Mouse (Mus musculus): ENCODE data around the gene Lrfn4. TPM values are rescaled to one million over a fixed set of nuclear protein-coding genes. Genes with fewer than 3 reads are reported as not detected.

The Lrfn4 gene
- polyA plus RNA-seq, 1 experiment from 2014 or later = 14.1 TPM

GRCm38 (mm10) chr19:4603801-4604723 lies 11.4 kb downstream of the Lrfn4 start:
- DNase-seq = peak; percentile 54
- Histone ChIP-seq H3K4me2 (ENCODE audit: low read length) (no peak overlapping the region), H3K9ac (replicated peaks; ENCODE audit: low read length) (no peak overlapping the region), H3K36me3 (ENCODE audit: control insufficient read depth, insufficient read depth, low read length) (no peaks in the 10 kb centered on the region), H3K4me1 (ENCODE audit: control insufficient read depth, insufficient read depth, low read length) (no peaks in the 10 kb centered on the region), H3K27me3 (ENCODE audit: control insufficient read depth, insufficient read depth, low read length) (no peaks in the 10 kb centered on the region), H3K27ac (replicated peaks; ENCODE audit: low read depth, low read length) (no peak overlapping the region), H3K9me3 (ENCODE audit: control insufficient read depth, low read length) (no peaks in the 10 kb centered on the region), H3K4me3 (replicated peaks; ENCODE audit: low read depth, low read length) (no peak overlapping the region)
- WGBS = 41% methylated on average over 24 of the region's 24 CpGs
- no peak for ATAC-seq (ENCODE audit: low FRiP score, low TSS enrichment)

- H3K27ac ChIP-seq (replicated peaks; ENCODE audit: low read depth, low read length) = no peak overlapping the region
- no peak overlapping the region for H3K4me2 ChIP-seq (ENCODE audit: low read length)
- no peaks in the 10 kb centered on the region for H3K9me3 ChIP-seq (ENCODE audit: control insufficient read depth, low read length)
- no peaks in the 10 kb centered on the region for H3K27me3 ChIP-seq (ENCODE audit: control insufficient read depth, insufficient read depth, low read length)
- H3K36me3 ChIP-seq (ENCODE audit: control insufficient read depth, insufficient read depth, low read length) = no peaks in the 10 kb centered on the region
- no peak overlapping the region for H3K4me3 ChIP-seq (replicated peaks; ENCODE audit: low read depth, low read length)
- H3K4me1 ChIP-seq (ENCODE audit: control insufficient read depth, insufficient read depth, low read length) = no peaks in the 10 kb centered on the region
- DNase-seq (no peak), ATAC-seq (ENCODE audit: low FRiP score, low TSS enrichment) (no peak)
- 88% methylated on average over 20 of the region's 20 CpGs for WGBS
- H3K9ac ChIP-seq (replicated peaks; ENCODE audit: low read length) = no peak overlapping the region
These were observed 13.0 kb downstream of the Lrfn4 start for GRCm38 (mm10) chr19:4602459-4602858.

GRCm38 (mm10) chr19:4596071-4596470 lies 19.4 kb downstream of the Lrfn4 start:
- no peak overlapping the region for H3K9ac ChIP-seq (replicated peaks; ENCODE audit: low read length)
- 78% methylated on average over 2 of the region's 2 CpGs for WGBS
- no peaks in the 10 kb centered on the region for H3K27me3 ChIP-seq (ENCODE audit: control insufficient read depth, insufficient read depth, low read length)
- DNase-seq (no peak), ATAC-seq (ENCODE audit: low FRiP score, low TSS enrichment) (no peak)
- no peaks in the 10 kb centered on the region for H3K36me3 ChIP-seq (ENCODE audit: control insufficient read depth, insufficient read depth, low read length)
- H3K4me1 ChIP-seq (ENCODE audit: control insufficient read depth, insufficient read depth, low read length) = no peaks in the 10 kb centered on the region
- H3K27ac ChIP-seq (replicated peaks; ENCODE audit: low read depth, low read length) = no peak overlapping the region
- H3K4me2 ChIP-seq (ENCODE audit: low read length) = no peak overlapping the region
- no peak overlapping the region for H3K4me3 ChIP-seq (replicated peaks; ENCODE audit: low read depth, low read length)
- no peaks in the 10 kb centered on the region for H3K9me3 ChIP-seq (ENCODE audit: control insufficient read depth, low read length)

- no peaks in the 10 kb centered on the region for H3K27me3 ChIP-seq (ENCODE audit: control insufficient read depth, insufficient read depth, low read length)
- 45% methylated on average over 7 of the region's 7 CpGs for WGBS
- no peaks in the 10 kb centered on the region for H3K9me3 ChIP-seq (ENCODE audit: control insufficient read depth, low read length)
- H3K4me2 ChIP-seq (ENCODE audit: low read length) = no peak overlapping the region
- no peak overlapping the region for H3K9ac ChIP-seq (replicated peaks; ENCODE audit: low read length)
- H3K27ac ChIP-seq (replicated peaks; ENCODE audit: low read depth, low read length) = no peak overlapping the region
- ATAC-seq (ENCODE audit: low FRiP score, low TSS enrichment) (no peak), DNase-seq (no peak)
- no peaks in the 10 kb centered on the region for H3K36me3 ChIP-seq (ENCODE audit: control insufficient read depth, insufficient read depth, low read length)
- H3K4me3 ChIP-seq (replicated peaks; ENCODE audit: low read depth, low read length) = no peak overlapping the region
- H3K4me1 ChIP-seq (ENCODE audit: control insufficient read depth, insufficient read depth, low read length) = no peaks in the 10 kb centered on the region
These were observed 21.5 kb downstream of the Lrfn4 start for GRCm38 (mm10) chr19:4593792-4594522.

- Histone ChIP-seq H3K4me3 (replicated peaks; ENCODE audit: low read depth, low read length) (no peak overlapping the region), H3K9ac (replicated peaks; ENCODE audit: low read length) (no peak overlapping the region), H3K4me2 (ENCODE audit: low read length) (no peak overlapping the region), H3K9me3 (ENCODE audit: control insufficient read depth, low read length) (no peaks in the 10 kb centered on the region), H3K27me3 (ENCODE audit: control insufficient read depth, insufficient read depth, low read length) (no peaks in the 10 kb centered on the region), H3K4me1 (ENCODE audit: control insufficient read depth, insufficient read depth, low read length) (no peaks in the 10 kb centered on the region), H3K36me3 (ENCODE audit: control insufficient read depth, insufficient read depth, low read length) (no peaks in the 10 kb centered on the region), H3K27ac (replicated peaks; ENCODE audit: low read depth, low read length) (no peak overlapping the region)
- DNase-seq = no peak
- ATAC-seq (ENCODE audit: low FRiP score, low TSS enrichment) = no peak
- 93% methylated on average over 3 of the region's 3 CpGs for WGBS
These were observed 25.4 kb downstream of the Lrfn4 start for GRCm38 (mm10) chr19:4590025-4590424.

- ATAC-seq (ENCODE audit: low FRiP score, low TSS enrichment) = no peak
- Histone ChIP-seq H3K4me1 (ENCODE audit: control insufficient read depth, insufficient read depth, low read length) (no peaks in the 10 kb centered on the region), H3K4me2 (ENCODE audit: low read length) (no peak overlapping the region), H3K9me3 (ENCODE audit: control insufficient read depth, low read length) (no peaks in the 10 kb centered on the region), H3K9ac (replicated peaks; ENCODE audit: low read length) (no peak overlapping the region), H3K36me3 (ENCODE audit: control insufficient read depth, insufficient read depth, low read length) (no peaks in the 10 kb centered on the region), H3K4me3 (replicated peaks; ENCODE audit: low read depth, low read length) (no peak overlapping the region), H3K27ac (replicated peaks; ENCODE audit: low read depth, low read length) (no peak overlapping the region), H3K27me3 (ENCODE audit: control insufficient read depth, insufficient read depth, low read length) (no peaks in the 10 kb centered on the region)
- DNase-seq = no peak
- 70% methylated on average over 1 of the region's 1 CpGs for WGBS
These were observed 26.4 kb downstream of the Lrfn4 start for GRCm38 (mm10) chr19:4589081-4589480.

GRCm38 (mm10) chr19:4588430-4588829 lies 27.0 kb downstream of the Lrfn4 start:
- WGBS = 68% methylated on average over 3 of the region's 3 CpGs
- H3K9me3 ChIP-seq (ENCODE audit: control insufficient read depth, low read length) = no peaks in the 10 kb centered on the region
- DNase-seq (no peak), ATAC-seq (ENCODE audit: low FRiP score, low TSS enrichment) (no peak)
- no peaks in the 10 kb centered on the region for H3K27me3 ChIP-seq (ENCODE audit: control insufficient read depth, insufficient read depth, low read length)
- H3K4me1 ChIP-seq (ENCODE audit: control insufficient read depth, insufficient read depth, low read length) = no peaks in the 10 kb centered on the region
- H3K4me2 ChIP-seq (ENCODE audit: low read length) = no peak overlapping the region
- no peak overlapping the region for H3K27ac ChIP-seq (replicated peaks; ENCODE audit: low read depth, low read length)
- no peak overlapping the region for H3K4me3 ChIP-seq (replicated peaks; ENCODE audit: low read depth, low read length)
- H3K36me3 ChIP-seq (ENCODE audit: control insufficient read depth, insufficient read depth, low read length) = no peaks in the 10 kb centered on the region
- H3K9ac ChIP-seq (replicated peaks; ENCODE audit: low read length) = no peak overlapping the region

- no peak for DNase-seq
- no peak overlapping the region for H3K4me3 ChIP-seq (replicated peaks; ENCODE audit: low read depth, low read length)
- no peaks in the 10 kb centered on the region for H3K36me3 ChIP-seq (ENCODE audit: control insufficient read depth, insufficient read depth, low read length)
- H3K9ac ChIP-seq (replicated peaks; ENCODE audit: low read length) = no peak overlapping the region
- H3K9me3 ChIP-seq (ENCODE audit: control insufficient read depth, low read length) = no peaks in the 10 kb centered on the region
- H3K27ac ChIP-seq (replicated peaks; ENCODE audit: low read depth, low read length) = no peak overlapping the region
- H3K4me2 ChIP-seq (ENCODE audit: low read length) = no peak overlapping the region
- 74% methylated on average over 2 of the region's 2 CpGs for WGBS
- no peaks in the 10 kb centered on the region for H3K4me1 ChIP-seq (ENCODE audit: control insufficient read depth, insufficient read depth, low read length)
- H3K27me3 ChIP-seq (ENCODE audit: control insufficient read depth, insufficient read depth, low read length) = no peaks in the 10 kb centered on the region
- no peak for ATAC-seq (ENCODE audit: low FRiP score, low TSS enrichment)
These were observed 28.0 kb downstream of the Lrfn4 start for GRCm38 (mm10) chr19:4587426-4587825.
